27 mouse cellular contexts compared by ENCODE assay signal in the genomic region with DNA sequence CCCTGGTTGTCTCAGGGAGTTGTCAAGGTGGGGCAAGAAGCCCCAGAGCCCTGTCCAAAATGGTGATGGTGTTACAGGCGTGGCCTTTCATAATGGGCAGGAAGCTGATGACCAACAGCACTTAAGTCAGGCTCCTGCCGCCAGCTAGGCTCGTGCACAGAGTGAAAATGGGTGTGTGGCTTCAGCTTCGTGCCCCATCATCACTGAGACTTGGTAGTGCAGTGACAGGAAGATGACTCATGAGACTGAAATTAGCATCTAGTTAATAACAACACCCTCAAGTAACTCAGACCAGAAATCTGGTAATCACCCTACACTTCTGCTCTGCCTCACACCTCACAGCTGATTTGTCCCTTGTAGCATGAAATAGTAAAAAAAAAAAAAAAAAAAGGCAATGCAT. TPM values are rescaled to one million over a fixed set of nuclear protein-coding genes. Genes with fewer than 3 reads are reported as not detected.
DNase-seq lines count a peak whose midpoint lies in the region; ATAC-seq lines count a peak whose summit lies in the region.
"Had no signal": no experiment of that assay in that cellular context is flagged by ENCODE, and none has a peak within 500 bp of the region (broad histone marks: within the 10 kb centered on the region; RNA-seq: fewer than 3 reads in every experiment).

No protein-coding gene starts in this region.

- ATAC-seq in CD4-positive, CD25-positive, alpha-beta regulatory T cell, adult 4 months, result peak; percentile 63
- 0 out of 2 replicates have a peak, but pooled peaks have one; percentile 18 for ATAC-seq in common myeloid progenitor, adult 5-6 weeks (replicated peaks; ENCODE audit: low read depth, poor library complexity, severe bottlenecking)
- ATAC-seq in monocyte, adult 5-6 weeks (replicated peaks; ENCODE audit: insufficient number of reproducible peaks, low FRiP score, low TSS enrichment, poor library complexity, severe bottlenecking), result peak; percentile 80
- no peak for ATAC-seq in erythroblast, adult 5-6 weeks (replicated peaks; ENCODE audit: low FRiP score, poor library complexity, severe bottlenecking)
- ATAC-seq: forebrain, embryonic 14.5 days; inflammation-experienced regulatory T-cells, adult 6 months had no signal

- DNase-seq in 416B (ENCODE audit: low read depth), result peak; percentile 92
- no peak for DNase-seq in embryo, embryonic 11 days
- no peak for DNase-seq in kidney, adult 8-10 months
- DNase-seq: cerebellum, adult 11-12 months; cerebellum, postnatal 10 days; gastrocnemius, postnatal 10 days; heart, adult 18-20 months; heart, postnatal 10 days; kidney, adult 18-20 months; layer of hippocampus, adult 9-11 months; left cerebral cortex, postnatal 4 days; midbrain, embryonic 14.5 days; thymus, adult 2 months had no signal

RNA-seq across cellular contexts. Expression of gene Ahctf1, which starts 25.4 kb away (rescaled TPM):
- polyA plus RNA-seq in CD4-positive, CD25-positive, alpha-beta regulatory T cell, adult 4 months (2017; shearing (Covaris generic)), result 10 to 100 TPM; 24.3 to 25.5 TPM
- total RNA-seq in common myeloid progenitor, adult 5-6 weeks (2017), result 119 and 126 TPM in 2 replicates
- 47.6 to 87.5 TPM (median 56.5 TPM) in 3 replicates for total RNA-seq in monocyte, adult 5-6 weeks (2017)
- 51.4 and 69.0 TPM in 2 replicates for total RNA-seq in erythroblast, adult 5-6 weeks (2015; ENCODE audit: low replicate concordance)
- 53.7 and 67.2 TPM in 2 replicates for total RNA-seq in erythroblast, adult 5-6 weeks (2017; ENCODE audit: low replicate concordance)

RNA-seq across cellular contexts. Expression of gene Gm10518, which starts 25.7 kb away (rescaled TPM):
- polyA plus RNA-seq in CD4-positive, CD25-positive, alpha-beta regulatory T cell, adult 4 months (2017; shearing (Covaris generic)), result not detected
- total RNA-seq in common myeloid progenitor, adult 5-6 weeks (2017), result not detected in 2 replicates
- 0.58 TPM in 1 of 3 replicates, not detected in the others for total RNA-seq in monocyte, adult 5-6 weeks (2017)
- total RNA-seq in erythroblast, adult 5-6 weeks (2015; ENCODE audit: low replicate concordance), result not detected in 2 replicates
- total RNA-seq in erythroblast, adult 5-6 weeks (2017; ENCODE audit: low replicate concordance), result not detected in 2 replicates
- total RNA-seq: gastrocnemius, postnatal 10 days; heart, adult 18-20 months; heart, postnatal 10 days had no signal
- polyA plus RNA-seq: embryonic facial prominence, embryonic 14.5 days; forebrain, embryonic 14.5 days; heart, embryonic 12.5 days; inflammation-experienced regulatory T-cells, adult 6 months; kidney, postnatal 0 days; large intestine, adult 2 months; lung, embryonic 16.5 days; macrophage; midbrain, embryonic 14.5 days; stomach, embryonic 16.5 days; thymus, adult 2 months; urinary bladder, adult 2 months had no signal
